Mouse (Mus musculus): ENCODE measurements around the gene Slc8b1. TPM values are rescaled to one million over a fixed set of nuclear protein-coding genes. Genes with fewer than 3 reads are reported as not detected.
A peak's percentile ranks its signal among the peaks of the same experiment; 100 is the strongest.

Gene Slc8b1
- total RNA-seq (2021): 1 to 10 TPM; 5.5 to 5.7 TPM
- long read RNA-seq, partial matches to known transcripts: 0 of 10 reads
- long read RNA-seq, other reads (novel, unspliced or antisense): 10 of 10 reads

DNA sequence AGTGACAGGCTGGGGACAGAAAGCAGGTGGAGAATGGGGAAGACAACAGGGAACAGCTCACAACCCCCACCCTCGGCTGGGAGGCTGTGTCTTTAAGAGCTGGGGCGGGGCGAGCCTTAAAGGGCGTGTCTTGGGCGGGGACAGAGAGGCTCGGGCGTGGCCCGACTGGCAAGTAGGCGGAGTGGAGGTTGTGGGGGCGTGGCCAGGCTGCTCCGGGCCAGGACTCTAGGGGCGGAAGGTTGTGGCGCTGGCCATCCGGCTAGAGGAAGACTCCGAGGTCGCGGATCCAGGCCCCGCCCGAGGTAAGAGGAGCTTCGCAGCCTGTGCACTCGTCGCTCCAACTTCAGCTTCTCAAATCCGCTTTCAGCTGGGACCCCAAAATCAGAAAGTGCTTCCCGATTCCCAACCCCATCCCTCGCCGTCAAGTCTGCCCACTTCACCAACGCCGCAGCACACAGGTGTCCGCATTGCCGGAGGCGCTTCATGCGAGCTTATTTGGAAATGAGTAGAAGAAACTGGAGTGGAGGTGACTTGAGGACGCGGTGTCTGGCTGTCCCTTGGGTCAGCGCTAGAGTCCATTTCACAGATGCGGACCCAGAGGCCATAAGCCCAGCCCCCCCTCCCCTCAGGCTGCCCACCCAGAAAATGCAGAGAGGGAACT, at the start of gene Slc8b1:
TSS of gene Slc8b1 (plus strand) at position 187 of the 661 bp plus-strand sequence.
- peak; percentile 87 to 90 for DNase-seq (ENCODE audit: low spot score in 2 of 2)

GRCm38 (mm10) chr5:120461902-120462301, 49.1 kb upstream of the Slc8b1 start:
- no peak for DNase-seq (ENCODE audit: low spot score in 2 of 2)

- peak in 1 of 2 experiments; percentile 55 for DNase-seq (ENCODE audit: low spot score in 2 of 2)
These were observed 46.6 kb upstream of the Slc8b1 start for GRCm38 (mm10) chr5:120464321-120464720.

- no peak for DNase-seq (ENCODE audit: low spot score in 2 of 2)
These were observed 45.9 kb upstream of the Slc8b1 start for GRCm38 (mm10) chr5:120465062-120465461.

DNA sequence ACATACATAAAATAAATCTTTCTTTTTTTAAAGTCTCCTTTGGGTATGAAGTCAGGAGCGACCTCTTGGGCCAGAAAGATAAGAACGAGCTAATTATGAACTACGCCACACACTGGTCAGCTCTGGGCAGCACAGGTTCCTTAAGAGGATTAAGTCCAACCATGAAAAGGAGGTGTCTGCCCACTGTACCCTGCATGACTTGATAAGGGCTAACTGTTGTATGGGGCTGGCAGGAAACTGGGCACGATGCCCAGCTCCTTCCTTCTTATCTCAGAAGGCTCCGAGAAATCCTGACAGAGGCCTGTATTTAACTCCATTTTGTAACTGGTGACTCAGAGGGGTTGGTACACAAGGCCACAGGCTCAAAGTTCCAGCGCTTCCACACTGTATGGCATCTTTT, 45.1 kb upstream of the Slc8b1 start:
- DNase-seq (ENCODE audit: low spot score in 2 of 2): no peak

DNA sequence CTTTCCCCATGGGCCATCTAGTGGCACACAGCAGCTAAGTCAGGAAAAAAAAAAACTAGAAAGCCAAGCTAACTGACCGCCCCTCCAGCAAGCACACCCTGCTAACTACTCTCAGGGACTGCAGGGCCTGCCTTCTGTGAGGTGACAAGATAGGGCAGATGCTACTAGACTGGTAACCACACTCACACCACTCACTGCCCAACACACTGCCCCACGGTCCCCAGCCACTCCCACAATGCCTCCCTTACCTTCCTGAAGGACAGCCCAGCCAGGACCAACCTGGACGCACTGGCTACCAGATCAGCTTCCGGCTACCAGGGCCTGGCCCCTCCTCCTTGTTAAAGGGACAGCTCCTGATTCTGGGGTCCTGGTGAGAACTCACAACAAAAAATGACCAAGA, 43.9 kb upstream of the Slc8b1 start:
- DNase-seq (ENCODE audit: low spot score in 2 of 2): no peak

GRCm38 (mm10) chr5:120468336-120468735, 42.6 kb upstream of the Slc8b1 start:
- DNase-seq (ENCODE audit: low spot score in 2 of 2): no peak

GRCm38 (mm10) chr5:120468830-120469229, 42.1 kb upstream of the Slc8b1 start:
- DNase-seq (ENCODE audit: low spot score in 2 of 2): no peak

DNA sequence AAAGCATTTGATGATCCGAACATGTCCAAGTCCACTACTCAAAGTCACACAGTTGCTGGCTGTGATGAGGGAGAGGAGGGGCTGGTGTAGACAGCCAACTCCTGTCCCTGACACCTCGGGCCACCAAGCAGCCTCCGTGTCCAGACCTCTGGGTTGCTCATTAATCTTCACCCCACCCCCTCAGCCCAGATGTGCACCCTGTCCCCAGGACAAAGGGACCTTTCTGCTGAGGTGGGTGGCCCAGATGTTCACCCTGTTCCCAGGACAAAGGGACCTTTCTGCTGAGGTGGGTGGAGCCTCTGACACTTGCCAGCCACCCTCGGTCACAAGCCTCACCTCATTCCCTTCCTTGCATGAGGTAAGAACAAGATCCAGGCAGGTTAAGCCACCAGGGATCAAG, 39.4 kb upstream of the Slc8b1 start:
- DNase-seq (ENCODE audit: low spot score in 2 of 2): no peak

DNA sequence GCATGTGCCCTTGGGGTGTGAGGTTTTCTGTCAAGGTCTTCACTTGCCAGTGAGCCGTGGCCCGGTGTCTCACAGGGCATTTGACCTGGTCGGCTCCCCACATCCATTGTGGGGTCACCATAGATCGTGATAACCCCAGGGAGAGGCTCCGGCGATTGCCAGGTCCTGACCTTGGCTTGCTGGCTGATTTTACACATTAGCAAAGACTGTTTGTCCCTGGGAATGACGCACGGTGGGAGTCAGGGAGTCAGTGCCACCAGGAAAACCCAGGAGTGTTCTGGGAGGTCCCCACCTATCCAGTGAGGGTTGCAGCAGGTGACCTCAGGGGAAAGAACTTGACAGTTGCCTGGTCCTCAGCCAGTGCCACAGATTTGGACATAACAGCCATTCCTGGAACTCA, 38.2 kb upstream of the Slc8b1 start, which contains the start of gene Sdsl:
TSS of gene Sdsl (minus strand) at position 41 of the 400 bp plus-strand sequence.
- DNase-seq (ENCODE audit: low spot score in 2 of 2): no peak

DNA sequence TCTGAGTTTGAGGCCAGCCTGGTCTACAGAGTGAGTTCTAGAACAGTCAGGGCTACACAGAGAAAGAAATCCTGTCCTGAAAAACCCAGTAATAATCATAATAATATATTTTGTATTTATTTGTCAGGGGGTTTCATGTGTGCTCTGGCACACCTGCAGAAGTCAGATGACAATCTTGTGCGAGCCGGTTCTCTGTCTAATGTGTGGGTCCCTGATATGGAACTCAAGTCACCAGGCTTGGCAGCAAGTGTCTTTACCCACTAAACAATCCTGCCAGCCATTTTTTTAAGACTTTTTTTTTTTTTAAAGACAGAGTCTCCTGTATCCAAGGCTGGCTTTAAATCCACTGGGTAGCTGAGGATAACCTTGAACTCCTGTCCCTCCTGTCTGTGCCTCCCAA, 37.6 kb upstream of the Slc8b1 start:
- DNase-seq (ENCODE audit: low spot score in 2 of 2): no peak

GRCm38 (mm10) chr5:120475861-120476260, 35.1 kb upstream of the Slc8b1 start:
- DNase-seq (ENCODE audit: low spot score in 2 of 2): no peak

- no peak for DNase-seq (ENCODE audit: low spot score in 2 of 2)
These were observed 34.7 kb upstream of the Slc8b1 start, which contains the start of gene Sds for GRCm38 (mm10) chr5:120476296-120476695. Gene Sds (plus strand): TSS chr5:120476526.

GRCm38 (mm10) chr5:120477993-120478392, 33.0 kb upstream of the Slc8b1 start:
- no peak for DNase-seq (ENCODE audit: low spot score in 2 of 2)

GRCm38 (mm10) chr5:120479538-120479937, 31.4 kb upstream of the Slc8b1 start:
- DNase-seq (ENCODE audit: low spot score in 2 of 2): no peak

- no peak for DNase-seq (ENCODE audit: low spot score in 2 of 2)
These were observed 29.8 kb upstream of the Slc8b1 start for GRCm38 (mm10) chr5:120481205-120481604.

GRCm38 (mm10) chr5:120483399-120483798, 27.6 kb upstream of the Slc8b1 start:
- no peak for DNase-seq (ENCODE audit: low spot score in 2 of 2)

GRCm38 (mm10) chr5:120487844-120488243, 23.1 kb upstream of the Slc8b1 start:
- no peak for DNase-seq (ENCODE audit: low spot score in 2 of 2)

DNA sequence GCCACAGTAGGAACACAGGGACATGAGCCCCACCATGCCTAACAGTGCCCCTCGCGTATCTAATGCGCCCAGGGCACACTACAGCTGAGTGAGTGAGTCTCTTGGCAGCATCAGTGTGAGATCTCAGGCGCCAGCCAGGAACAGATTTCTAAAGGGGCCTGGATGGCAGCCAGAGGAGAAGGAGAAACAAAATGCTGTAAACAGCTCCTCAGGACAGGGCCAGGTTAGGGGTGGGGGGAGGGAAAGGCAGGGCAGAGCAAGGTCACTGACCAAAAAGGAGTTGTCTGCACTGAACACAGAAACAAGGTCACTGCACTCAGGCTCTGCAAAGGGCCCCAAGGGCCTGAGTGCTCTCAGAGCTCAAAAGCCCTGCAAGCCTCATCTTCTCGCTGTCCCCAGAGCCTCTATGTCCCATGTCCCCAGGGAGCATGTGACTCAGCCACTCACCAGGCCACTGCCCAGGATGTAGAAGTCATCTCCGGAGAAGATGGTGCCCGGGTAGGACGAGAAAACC, 20.2 kb upstream of the Slc8b1 start:
- DNase-seq (ENCODE audit: low spot score in 2 of 2): peak; percentile 71 to 79

- peak; percentile 62 to 67 for DNase-seq (ENCODE audit: low spot score in 2 of 2)
These were observed 18.5 kb upstream of the Slc8b1 start for GRCm38 (mm10) chr5:120492437-120492836.

DNA sequence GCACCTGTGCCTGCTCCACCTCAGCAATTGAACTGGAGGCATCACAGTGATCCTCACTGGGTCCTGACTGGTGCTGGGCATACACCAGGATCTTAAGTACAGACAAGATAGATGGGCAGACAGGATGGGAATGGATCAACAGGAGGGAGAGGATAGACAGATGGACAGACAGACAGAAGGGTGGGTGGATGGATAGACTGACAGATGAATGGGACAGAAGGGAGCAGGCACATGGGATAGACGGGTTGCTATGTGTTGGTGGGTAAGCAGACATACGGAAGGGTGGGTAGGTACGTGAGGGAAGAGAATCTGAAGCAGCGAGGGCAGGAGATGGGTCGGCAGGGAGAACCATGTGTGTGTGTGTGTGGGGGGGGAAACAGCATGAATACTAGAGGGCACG, 17.5 kb upstream of the Slc8b1 start:
- DNase-seq (ENCODE audit: low spot score in 2 of 2): peak in 1 of 2 experiments; percentile 42

DNA sequence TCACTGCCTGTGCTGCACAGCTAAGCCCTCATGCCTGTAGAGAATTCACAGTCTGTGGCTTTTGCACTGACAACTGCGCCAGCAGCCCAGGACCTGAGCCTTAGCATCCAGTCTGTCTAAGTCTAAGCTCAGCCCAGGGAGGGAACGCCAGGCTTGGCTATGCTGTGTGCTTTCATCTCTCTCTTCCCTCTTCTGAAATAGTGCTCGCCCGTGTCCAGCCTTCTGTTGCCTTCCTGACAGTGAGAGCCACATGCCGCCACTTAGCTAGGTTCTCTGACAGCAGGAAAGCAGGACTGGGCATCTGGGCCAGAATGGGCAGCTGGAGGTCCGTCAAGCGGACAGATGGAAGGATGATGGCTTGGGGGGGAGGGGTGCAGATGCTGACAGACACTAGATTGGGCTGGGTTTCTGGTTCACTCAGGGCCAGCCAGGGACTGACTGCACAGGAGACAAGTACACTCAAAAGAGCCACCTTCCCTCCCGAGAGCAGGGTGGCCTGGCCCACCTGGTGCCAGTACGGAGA, 17.0 kb upstream of the Slc8b1 start:
- DNase-seq (ENCODE audit: low spot score in 2 of 2): peak in 1 of 2 experiments; percentile 51

All from layer of hippocampus, postnatal 10 days (tissue).